Mouse (Mus musculus) heart, postnatal 0 days (tissue): ENCODE results near the gene Snrnp70. TPM values are rescaled to one million over a fixed set of nuclear protein-coding genes. Genes with fewer than 3 reads are reported as not detected.
A peak's percentile ranks its signal among the peaks of the same experiment; 100 is the strongest.

Experiments
- ATAC-seq: fragments of 200-750 bp; cut with Nextera tagmentation; 2 replicates; pipeline ENCODE4 v1.8.0; 2017; ENCODE audit warnings: low read depth, moderate number of reproducible peaks, moderate library complexity; ENCODE audit not compliant: insufficient read depth
- DNase-seq: peaks from one replicate; pipeline ENCODE4 v3.0.0-alpha.2; 2016; ENCODE audit warnings: low spot score
- H3K27ac ChIP-seq: fragments of 300-500 bp; sonication (generic); 2 replicates; pipeline ENCODE4 v1.5.1; 2014; ENCODE audit warnings: low read depth, mild to moderate bottlenecking
- H3K27me3 ChIP-seq: fragments of 300-500 bp; sonication (generic); 2 replicates; pipeline ENCODE4 v1.6.1; 2014; ENCODE audit warnings: low read length, mixed read lengths; ENCODE audit not compliant: control insufficient read depth, insufficient read depth
- H3K36me3 ChIP-seq: fragments of 300-500 bp; sonication (generic); replicated peaks from 2 replicates; pipeline ENCODE4 v1.6.1; 2014; ENCODE audit warnings: low read length, mixed read lengths; ENCODE audit not compliant: control insufficient read depth, insufficient read depth
- H3K4me1 ChIP-seq: fragments of 300-500 bp; sonication (generic); 2 replicates; pipeline ENCODE4 v1.6.1; 2014; ENCODE audit warnings: antibody characterized with exemption; ENCODE audit not compliant: control insufficient read depth, insufficient read depth
- H3K4me2 ChIP-seq: fragments of 300-500 bp; sonication (generic); 2 replicates; pipeline ENCODE4 v1.6.1; 2014; ENCODE audit warnings: low read depth, mild to moderate bottlenecking, low read length, moderate library complexity
- H3K4me3 ChIP-seq: fragments of 300-500 bp; sonication (generic); 2 replicates; pipeline ENCODE4 v1.5.1; 2014; ENCODE audit warnings: low read depth, low read length
- H3K9ac ChIP-seq: fragments of 300-500 bp; sonication (generic); replicated peaks from 2 replicates; pipeline ENCODE4 v1.6.1; 2014; ENCODE audit warnings: low read depth, low read length, mixed read lengths
- H3K9me3 ChIP-seq: fragments of 300-500 bp; sonication (generic); replicated peaks from 2 replicates; pipeline ENCODE4 v1.6.1; 2016; ENCODE audit warnings: low read length; ENCODE audit not compliant: control insufficient read depth
- CTCF ChIP-seq: IDR thresholded peaks from 2 replicates; pipeline ENCODE4 v1.5.1; 2016; ENCODE audit warnings: antibody characterized with exemption, control low read depth, low read depth
- EP300 ChIP-seq: IDR thresholded peaks from 2 replicates; pipeline ENCODE4 v1.6.1; 2016; ENCODE audit warnings: antibody characterized with exemption, low read depth
- WGBS: fragments of 180-500 bp; shearing (Covaris S2); extraction: QIAGEN DNeasy Blood & Tissue Kit; methylation state at CpG from one replicate; pipeline ENCODE4 v1.1.7; 2014; 5-methylcytosine and 5-hydroxymethylcytosine counted together
- polyA plus RNA-seq: library from polyadenylated mRNA; unstranded; fragments of >200 nt; fragmentation: Nextera tagmentation; extraction: Ambion mirVana; gene quantifications from 2 replicates; pipeline ENCODE4 v1.2.1, GENCODE M21; 2015
- total RNA-seq: library from RNA; depleted of rRNA; stranded (reverse); fragments of >200 nt; gene quantifications from 2 replicates; pipeline ENCODE4 v1.2.3, GENCODE M21; 2014; ENCODE audit warnings: low replicate concordance

The Snrnp70 gene
- total and polyA plus RNA-seq, 2 experiments from 2014 or later: 79.7 to 141 TPM

DNA sequence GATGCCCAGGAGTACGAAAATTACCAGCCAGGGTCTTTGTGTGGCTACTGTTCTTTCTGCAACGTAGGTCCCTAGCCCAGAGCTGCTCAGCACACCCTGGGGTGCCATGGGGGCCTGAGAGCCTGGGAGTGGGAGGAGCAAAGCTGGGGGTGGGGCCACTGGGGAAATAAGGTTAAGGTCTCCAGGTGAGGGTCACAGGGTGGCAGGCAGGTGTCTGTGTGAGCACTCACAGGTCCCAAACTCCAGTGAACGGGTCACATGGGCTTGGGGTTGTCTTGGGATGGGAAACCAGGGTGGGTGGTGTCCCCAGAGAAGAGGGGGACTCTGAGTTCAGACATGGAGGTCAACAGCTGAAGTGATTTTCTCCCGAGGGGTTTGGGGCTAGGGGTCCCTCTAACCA is 58.1 kb downstream of the Snrnp70 start:
- ATAC-seq (no peak), DNase-seq (no peak)
- H3K36me3 ChIP-seq: no peaks in the 10 kb centered on the region
- no peak overlapping the region for H3K9ac ChIP-seq
- peak overlapping the region; percentile 94 for H3K4me2 ChIP-seq
- peaks cover 48% of the 10 kb centered on the region for H3K4me1 ChIP-seq
- H3K9me3 ChIP-seq: no peaks in the 10 kb centered on the region
- 14% methylated on average over 4 of the region's 4 CpGs for WGBS
- H3K4me3 ChIP-seq: peak overlapping the region; percentile 32
- no peaks in the 10 kb centered on the region; the same call in 1 of the 2 replicates for H3K27me3 ChIP-seq
- no peak overlapping the region for H3K27ac ChIP-seq
- TF ChIP-seq CTCF (no peak), EP300 (no peak)

GRCm38 (mm10) chr7:45336319-45336718 is 59.2 kb downstream of the Snrnp70 start:
- Histone ChIP-seq H3K4me3 (no peak overlapping the region), H3K27me3 (no peaks in the 10 kb centered on the region; the same call in 1 of the 2 replicates), H3K9me3 (no peaks in the 10 kb centered on the region), H3K4me2 (peak overlapping the region; percentile 94), H3K27ac (no peak overlapping the region), H3K36me3 (no peaks in the 10 kb centered on the region), H3K9ac (no peak overlapping the region), H3K4me1 (peaks cover 49% of the 10 kb centered on the region)
- no peak for TF ChIP-seq CTCF
- TF ChIP-seq EP300: no peak
- DNase-seq: no peak
- WGBS: 92% methylated on average over 4 of the region's 4 CpGs
- ATAC-seq: no peak

DNA sequence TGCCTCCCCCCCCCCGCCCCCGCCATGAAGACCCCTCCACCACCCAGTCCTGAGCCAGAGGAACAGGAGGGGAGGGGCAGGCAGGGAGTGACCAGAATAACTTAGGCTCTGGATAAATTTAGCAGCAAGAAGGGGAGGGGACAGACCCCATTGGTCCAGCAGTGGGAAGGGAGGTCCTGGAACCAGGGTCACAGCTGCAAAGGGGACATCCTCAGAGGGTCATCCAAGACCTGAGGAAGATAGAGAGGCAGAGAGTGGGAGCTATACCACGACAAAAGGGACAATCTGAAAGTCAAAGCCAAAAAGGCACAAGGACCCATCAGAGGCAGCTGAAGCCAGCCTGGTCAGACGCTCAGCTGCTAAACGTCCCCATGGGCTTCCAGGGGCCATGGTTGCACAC is 60.5 kb downstream of the Snrnp70 start, which contains the start of gene Hrc:
TSS of gene Hrc (plus strand) at position 235 of the 400 bp plus-strand sequence.
- Histone ChIP-seq H3K36me3 (no peaks in the 10 kb centered on the region), H3K4me2 (peak within 1 kb of the TSS; percentile 81), H3K9ac (0 out of 2 replicates have a peak within 1 kb of the TSS, but pooled peaks have one; percentile 4), H3K4me1 (peaks cover 38% of the 10 kb centered on the region), H3K9me3 (no peaks in the 10 kb centered on the region), H3K4me3 (peak within 1 kb of the TSS; percentile 65; the same call in 1 of the 2 replicates), H3K27ac (peak within 1 kb of the TSS; percentile 88), H3K27me3 (no peaks in the 10 kb centered on the region; the same call in 1 of the 2 replicates)
- ATAC-seq (peak; percentile 63), DNase-seq (peak; percentile 81)
- WGBS: 10% methylated on average over 5 of the region's 5 CpGs
- TF ChIP-seq EP300: no peak
- no peak for TF ChIP-seq CTCF

DNA sequence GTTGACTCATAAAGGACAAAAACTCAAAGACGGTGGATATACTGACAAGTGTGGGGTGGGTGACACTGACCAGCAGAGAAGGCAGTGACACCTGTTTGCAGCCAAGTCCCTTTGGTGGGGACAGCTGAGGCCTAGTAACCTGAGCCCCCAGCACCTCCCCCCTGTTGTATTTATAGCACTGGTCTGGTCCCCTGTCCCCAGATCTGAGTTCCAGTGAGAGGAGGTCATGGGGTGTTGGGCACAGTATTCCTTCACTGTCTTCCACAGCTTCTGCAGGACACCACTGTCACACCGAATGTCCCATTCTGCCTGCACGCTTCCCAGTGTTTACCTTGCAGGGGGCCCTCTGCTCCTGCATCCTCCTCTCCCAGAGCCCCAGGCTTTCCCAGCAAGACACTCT is 60.9 kb downstream of the Snrnp70 start:
- H3K9me3 ChIP-seq: no peaks in the 10 kb centered on the region
- H3K36me3 ChIP-seq: no peaks in the 10 kb centered on the region
- peak overlapping the region; percentile 81 for H3K4me2 ChIP-seq
- H3K4me1 ChIP-seq: peaks cover 33% of the 10 kb centered on the region
- ATAC-seq (peak; percentile 52), DNase-seq (peak; percentile 54)
- 0 out of 2 replicates have a peak overlapping the region, but pooled peaks have one; percentile 4 for H3K9ac ChIP-seq
- H3K4me3 ChIP-seq: 0 out of 2 replicates have a peak overlapping the region, but pooled peaks have one; percentile 65
- H3K27me3 ChIP-seq: no peaks in the 10 kb centered on the region
- peak; percentile 37; the same call in 1 of the 2 replicates for TF ChIP-seq EP300
- no peak for TF ChIP-seq CTCF
- 24% methylated on average over 3 of the region's 3 CpGs for WGBS
- H3K27ac ChIP-seq: peak overlapping the region; percentile 88

DNA sequence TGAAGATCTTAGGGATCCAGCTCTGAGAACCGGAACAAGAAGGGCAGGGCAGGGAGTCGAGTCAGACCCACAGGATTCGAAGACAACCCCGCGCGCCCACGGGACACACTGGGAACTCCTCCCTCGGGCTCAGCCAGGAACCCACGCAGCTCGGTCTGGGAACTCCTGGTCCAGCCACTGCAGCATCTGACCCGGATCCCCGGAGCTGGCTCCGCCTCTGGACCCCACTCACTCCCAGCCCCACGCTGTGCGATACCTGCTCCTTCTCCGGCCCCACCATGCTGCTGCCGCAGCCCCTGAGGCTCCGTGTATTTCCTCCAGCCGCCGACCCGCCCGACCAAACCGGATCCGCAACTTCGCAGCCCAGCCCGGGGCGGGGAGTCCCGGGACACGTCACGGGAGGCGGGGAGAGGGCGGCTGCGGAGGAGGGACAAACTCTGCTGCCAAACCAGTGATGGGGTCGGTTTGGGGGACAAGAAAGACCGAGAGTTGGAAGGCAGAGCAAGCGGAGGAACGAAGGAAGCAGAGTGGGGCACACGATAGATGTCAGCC is 62.0 kb downstream of the Snrnp70 start, which contains the start of gene Trpm4:
TSS of gene Trpm4 (minus strand) at position 350 of the 552 bp plus-strand sequence.
- H3K9me3 ChIP-seq: no peaks in the 10 kb centered on the region
- DNase-seq (peak; percentile 82), ATAC-seq (peak; percentile 74)
- WGBS: 0% methylated on average over 38 of the region's 38 CpGs
- no peak for TF ChIP-seq CTCF
- no peak for TF ChIP-seq EP300
- peak within 1 kb of the TSS; percentile 65 for H3K4me3 ChIP-seq
- H3K27ac ChIP-seq: peak within 1 kb of the TSS; percentile 88
- no peaks in the 10 kb centered on the region for H3K27me3 ChIP-seq
- peak within 1 kb of the TSS; percentile 63 for H3K9ac ChIP-seq
- no peaks in the 10 kb centered on the region for H3K36me3 ChIP-seq
- peak within 1 kb of the TSS; percentile 81 for H3K4me2 ChIP-seq
- H3K4me1 ChIP-seq: peaks cover 22% of the 10 kb centered on the region
